Mouse (Mus musculus): Measurements from ENCODE around the gene Hsd17b11.
"Not testable (repeated sequence)": the region's sequence is repeated elsewhere in the genome, so short reads cannot be mapped to it uniquely, and the experiment has no call there.

Hsd17b11 gene

GRCm38 (mm10) chr5:104035824-104036223 is 14.1 kb upstream of the Hsd17b11 start:
- no peak for DNase-seq (ENCODE audit: low read depth in 1 of 2, low spot score in 2 of 2)

- no peak for DNase-seq (ENCODE audit: low read depth in 1 of 2, low spot score in 2 of 2)
Observed at GRCm38 (mm10) chr5:104035066-104035465, 13.3 kb upstream of the Hsd17b11 start.

- DNase-seq (ENCODE audit: low read depth in 1 of 2, low spot score in 2 of 2): no peak
Observed at GRCm38 (mm10) chr5:104032434-104033097, 10.8 kb upstream of the Hsd17b11 start.

GRCm38 (mm10) chr5:104025245-104025854 is 3.6 kb upstream of the Hsd17b11 start:
- no peak for DNase-seq (ENCODE audit: low read depth in 1 of 2, low spot score in 2 of 2)

GRCm38 (mm10) chr5:104024762-104025161 is 3.0 kb upstream of the Hsd17b11 start:
- no peak for DNase-seq (ENCODE audit: low read depth in 1 of 2, low spot score in 2 of 2)

- not testable (repeated sequence) for DNase-seq (ENCODE audit: low read depth in 1 of 2, low spot score in 2 of 2)
Observed at GRCm38 (mm10) chr5:104024193-104024592, 2.5 kb upstream of the Hsd17b11 start.

- no peak for DNase-seq (ENCODE audit: low read depth in 1 of 2, low spot score in 2 of 2)
Observed at GRCm38 (mm10) chr5:104023289-104024020, 1.7 kb upstream of the Hsd17b11 start.

- DNase-seq (ENCODE audit: low read depth in 1 of 2, low spot score in 2 of 2): no peak
Observed at GRCm38 (mm10) chr5:104022558-104022957, 839 bp upstream of the Hsd17b11 start.

GRCm38 (mm10) chr5:104011419-104011818 is 10.3 kb downstream of the Hsd17b11 start:
- DNase-seq (ENCODE audit: low read depth in 1 of 2, low spot score in 2 of 2): no peak

GRCm38 (mm10) chr5:104010261-104010660 is 11.5 kb downstream of the Hsd17b11 start:
- no peak for DNase-seq (ENCODE audit: low read depth in 1 of 2, low spot score in 2 of 2)

GRCm38 (mm10) chr5:104009421-104009820 is 12.3 kb downstream of the Hsd17b11 start:
- no peak for DNase-seq (ENCODE audit: low read depth in 1 of 2, low spot score in 2 of 2)

- DNase-seq (ENCODE audit: low read depth in 1 of 2, low spot score in 2 of 2): no peak
Observed at GRCm38 (mm10) chr5:104007801-104008200, 13.9 kb downstream of the Hsd17b11 start.

- no peak for DNase-seq (ENCODE audit: low read depth in 1 of 2, low spot score in 2 of 2)
Observed at GRCm38 (mm10) chr5:104006811-104007210, 14.9 kb downstream of the Hsd17b11 start.

- DNase-seq (ENCODE audit: low read depth in 1 of 2, low spot score in 2 of 2): no peak
Observed at GRCm38 (mm10) chr5:104003955-104004354, 17.8 kb downstream of the Hsd17b11 start.

- no peak for DNase-seq (ENCODE audit: low read depth in 1 of 2, low spot score in 2 of 2)
Observed at GRCm38 (mm10) chr5:104003256-104003931, 18.3 kb downstream of the Hsd17b11 start.

GRCm38 (mm10) chr5:104002549-104003255 is 19.0 kb downstream of the Hsd17b11 start:
- no peak for DNase-seq (ENCODE audit: low read depth in 1 of 2, low spot score in 2 of 2)

GRCm38 (mm10) chr5:103999738-104000137 is 22.0 kb downstream of the Hsd17b11 start:
- peak; percentile 18 to 62 for DNase-seq (ENCODE audit: low read depth in 1 of 2, low spot score in 2 of 2)

- no peak for DNase-seq (ENCODE audit: low read depth in 1 of 2, low spot score in 2 of 2)
Observed at GRCm38 (mm10) chr5:103998739-103999138, 23.0 kb downstream of the Hsd17b11 start.

- no peak for DNase-seq (ENCODE audit: low read depth in 1 of 2, low spot score in 2 of 2)
Observed at GRCm38 (mm10) chr5:103995181-103995580, 26.5 kb downstream of the Hsd17b11 start.

GRCm38 (mm10) chr5:103994669-103995068 is 27.1 kb downstream of the Hsd17b11 start:
- no peak for DNase-seq (ENCODE audit: low read depth in 1 of 2, low spot score in 2 of 2)

GRCm38 (mm10) chr5:103993601-103994000 is 28.1 kb downstream of the Hsd17b11 start:
- DNase-seq (ENCODE audit: low read depth in 1 of 2, low spot score in 2 of 2): no peak
